Mouse (Mus musculus) heart, embryonic 14.5 days (tissue): ENCODE measurements around the gene Ccdc96. TPM values are rescaled to one million over a fixed set of nuclear protein-coding genes. Genes with fewer than 3 reads are reported as not detected.

Experiments used
- ATAC-seq: fragments of 200-750 bp; cut with Nextera tagmentation; 2 replicates; pipeline ENCODE4 v1.8.0; 2017; ENCODE audit warnings: low read depth, moderate TSS enrichment; ENCODE audit not compliant: insufficient number of reproducible peaks, insufficient read depth, low FRiP score
- H3K27ac ChIP-seq, 2 experiments: fragments of 200-500 bp in 1 of 2; fragments of 300-500 bp in 1 of 2; sonication (generic) in 1 of 2; replicated peaks in 1 of 2; 2 replicates each; pipeline ENCODE4 v1.5.1; 2012 to 2014; ENCODE audit warnings: low read depth in 2 of 2, low read length in 2 of 2, control low read depth in 1 of 2, mild to moderate bottlenecking in 1 of 2, mixed read lengths in 1 of 2; ENCODE audit not compliant: control insufficient read depth in 1 of 2, insufficient read depth in 1 of 2
- H3K27me3 ChIP-seq: fragments of 300-500 bp; sonication (generic); 2 replicates; pipeline ENCODE4 v1.6.1; 2014; ENCODE audit warnings: mild to moderate bottlenecking, low read length, control low read depth; ENCODE audit not compliant: control insufficient read depth, insufficient read depth
- H3K36me3 ChIP-seq: fragments of 300-500 bp; sonication (generic); 2 replicates; pipeline ENCODE4 v1.6.1; 2014; ENCODE audit warnings: mild to moderate bottlenecking, control low read depth, low read length, mixed read lengths; ENCODE audit not compliant: control insufficient read depth, insufficient read depth
- H3K4me1 ChIP-seq, 2 experiments: fragments of 200-500 bp in 1 of 2; fragments of 300-500 bp in 1 of 2; sonication (generic) in 1 of 2; 2 replicates each; pipeline ENCODE4 v1.6.1; 2012 to 2014; ENCODE audit warnings: low read length in 2 of 2, control low read depth in 1 of 2, mixed read lengths in 1 of 2; ENCODE audit not compliant: control insufficient read depth in 2 of 2, insufficient read depth in 2 of 2
- H3K4me2 ChIP-seq: fragments of 300-500 bp; sonication (generic); 2 replicates; pipeline ENCODE4 v1.6.1; 2014; ENCODE audit warnings: mild to moderate bottlenecking, low read length
- H3K4me3 ChIP-seq, 2 experiments: fragments of 200-500 bp in 1 of 2; fragments of 300-500 bp in 1 of 2; sonication (generic) in 1 of 2; 2 replicates each; pipeline ENCODE4 v1.5.1; 2012 to 2014; ENCODE audit warnings: low read length in 2 of 2, mild to moderate bottlenecking in 2 of 2, control low read depth in 1 of 2, low read depth in 1 of 2, moderate library complexity in 1 of 2; ENCODE audit not compliant: control insufficient read depth in 1 of 2, insufficient read depth in 1 of 2
- H3K9ac ChIP-seq: fragments of 300-500 bp; sonication (generic); 2 replicates; pipeline ENCODE4 v1.6.1; 2014; ENCODE audit warnings: mild to moderate bottlenecking, low read length
- H3K9me3 ChIP-seq: fragments of 300-500 bp; sonication (generic); 2 replicates; pipeline ENCODE4 v1.6.1; 2016; ENCODE audit warnings: low read length, control low read depth; ENCODE audit not compliant: control insufficient read depth
- WGBS: fragments of 180-500 bp; shearing (Covaris S2); extraction: QIAGEN DNeasy Blood & Tissue Kit; methylation state at CpG from one replicate; pipeline ENCODE4 v1.1.7; 2014; 5-methylcytosine and 5-hydroxymethylcytosine counted together
- polyA plus RNA-seq: library from polyadenylated mRNA; unstranded; fragments of >200 nt; fragmentation: Nextera tagmentation; extraction: Ambion mirVana; gene quantifications from 2 replicates; pipeline ENCODE4 v1.2.1, GENCODE M21; 2014

Ccdc96 gene
- polyA plus RNA-seq, 1 experiment from 2014 or later = 0.18 TPM

- Histone ChIP-seq H3K9ac (no peak overlapping the region), H3K27ac (no peak overlapping the region), H3K4me3 (no peak overlapping the region), H3K4me1 (peaks cover 11 to 31% of the 10 kb centered on the region in 2 experiments), H3K4me2 (no peak overlapping the region), H3K27me3 (no peaks in the 10 kb centered on the region), H3K36me3 (peaks cover 21% of the 10 kb centered on the region), H3K9me3 (no peaks in the 10 kb centered on the region)
- 89% methylated on average over 2 of the region's 2 CpGs for WGBS
- ATAC-seq = no peak
These were observed 42.5 kb downstream of the Ccdc96 start for GRCm38 (mm10) chr5:36526921-36527320.

- Histone ChIP-seq H3K36me3 (peaks cover 5% of the 10 kb centered on the region; the same call in 1 of the 2 replicates), H3K9ac (peak overlapping the region; percentile 89), H3K27ac (peak overlapping the region in 1 of 2 experiments; percentile 64; a peak in 2 of 4 replicates), H3K4me3 (peak overlapping the region; percentile 67 to 88), H3K4me1 (peaks cover 8 to 22% of the 10 kb centered on the region in 2 experiments), H3K27me3 (no peaks in the 10 kb centered on the region), H3K4me2 (peak overlapping the region; percentile 85), H3K9me3 (no peaks in the 10 kb centered on the region)
- ATAC-seq = no peak
- 11% methylated on average over 5 of the region's 5 CpGs for WGBS
These were observed 45.3 kb downstream of the Ccdc96 start for GRCm38 (mm10) chr5:36529698-36530097.

GRCm38 (mm10) chr5:36530129-36530751 is 45.9 kb downstream of the Ccdc96 start:
- H3K27ac ChIP-seq = peak overlapping the region; percentile 23 to 64; a peak in 3 of 4 replicates
- H3K4me3 ChIP-seq = peak overlapping the region; percentile 67 to 88
- ATAC-seq = peak; percentile 93
- no peaks in the 10 kb centered on the region for H3K27me3 ChIP-seq
- H3K4me2 ChIP-seq = peak overlapping the region; percentile 85
- peaks cover 9 to 22% of the 10 kb centered on the region in 2 experiments for H3K4me1 ChIP-seq
- H3K36me3 ChIP-seq = no peaks in the 10 kb centered on the region
- under 1% methylated on average over 28 of the region's 28 CpGs for WGBS
- H3K9me3 ChIP-seq = no peaks in the 10 kb centered on the region
- peak overlapping the region; percentile 89 for H3K9ac ChIP-seq

- Histone ChIP-seq H3K9ac (no peak overlapping the region), H3K4me1 (peaks cover 4 to 7% of the 10 kb centered on the region in 2 experiments; a peak in 3 of 4 replicates), H3K36me3 (no peaks in the 10 kb centered on the region), H3K4me3 (no peak overlapping the region), H3K27me3 (no peaks in the 10 kb centered on the region), H3K4me2 (no peak overlapping the region), H3K27ac (no peak overlapping the region), H3K9me3 (no peaks in the 10 kb centered on the region)
- 28% methylated on average over 6 of the region's 6 CpGs for WGBS
- ATAC-seq = no peak
These were observed 50.2 kb downstream of the Ccdc96 start for GRCm38 (mm10) chr5:36534455-36535030.

GRCm38 (mm10) chr5:36535438-36536176 is 51.2 kb downstream of the Ccdc96 start:
- no peaks in the 10 kb centered on the region for H3K9me3 ChIP-seq
- WGBS = 63% methylated on average over 6 of the region's 6 CpGs
- no peak for ATAC-seq
- no peak overlapping the region for H3K27ac ChIP-seq
- H3K4me3 ChIP-seq = no peak overlapping the region
- H3K4me1 ChIP-seq = peaks cover 2 to 3% of the 10 kb centered on the region in 2 experiments; a peak in 2 of 4 replicates
- no peak overlapping the region for H3K9ac ChIP-seq
- no peaks in the 10 kb centered on the region for H3K27me3 ChIP-seq
- no peak overlapping the region for H3K4me2 ChIP-seq
- H3K36me3 ChIP-seq = no peaks in the 10 kb centered on the region

GRCm38 (mm10) chr5:36536424-36536823 is 52.0 kb downstream of the Ccdc96 start:
- Histone ChIP-seq H3K27me3 (no peaks in the 10 kb centered on the region), H3K9me3 (no peaks in the 10 kb centered on the region), H3K4me1 (peaks cover 0 to 2% of the 10 kb centered on the region in 2 experiments; a peak in 1 of 4 replicates), H3K36me3 (no peaks in the 10 kb centered on the region), H3K9ac (no peak overlapping the region), H3K4me3 (no peak overlapping the region), H3K27ac (no peak overlapping the region), H3K4me2 (no peak overlapping the region)
- no peak for ATAC-seq
- WGBS = 81% methylated on average over 3 of the region's 3 CpGs
